ENCODE assay signal across 11 mouse cellular contexts in the genomic region with DNA sequence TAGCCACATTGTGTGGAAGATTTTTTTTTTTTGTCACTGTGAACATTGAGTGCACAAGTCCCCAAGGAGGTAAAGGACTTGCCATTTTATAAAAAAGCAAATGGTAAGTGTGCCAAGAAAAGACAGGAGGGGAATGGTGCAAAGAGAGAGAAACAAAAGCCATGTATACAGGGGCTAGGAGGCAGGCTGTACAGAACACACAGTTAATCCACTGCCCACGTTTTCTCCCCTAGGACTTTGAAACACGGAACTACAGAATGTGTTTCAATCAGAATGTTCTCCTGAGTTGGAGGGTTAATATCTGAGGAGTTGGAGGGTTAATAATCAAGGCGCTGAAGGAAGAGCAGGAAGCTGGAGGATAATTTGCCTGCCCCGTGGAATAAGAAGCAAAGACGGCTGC.
DNase-seq lines count a peak whose midpoint lies in the region; ATAC-seq and TF ChIP-seq lines count a peak whose summit lies in the region.
"Had no signal": no experiment of that assay in that cellular context is flagged by ENCODE, and none has a peak within 500 bp of the region (broad histone marks: within the 10 kb centered on the region; RNA-seq: fewer than 3 reads in every experiment).

No protein-coding gene starts in this region.

- no peaks in the 10 kb centered on the region for H3K9me3 ChIP-seq in heart, embryonic 13.5 days
- H3K9me3 ChIP-seq in neural tube, embryonic 12.5 days = no peaks in the 10 kb centered on the region
- H3K9me3 ChIP-seq in limb, embryonic 11.5 days (ENCODE audit: control insufficient read depth, low read length) = no peaks in the 10 kb centered on the region
- H3K9me3 ChIP-seq: megakaryocyte, embryonic 14.5 days had no signal

- intact Hi-C loops in heart, adult 2 months (cut with DNase I) = no loop called here

- no peaks in the 10 kb centered on the region for H3K79me2 ChIP-seq in heart, adult 2 months (replicated peaks; ENCODE audit: control insufficient read depth, insufficient read depth, low read length)

- ATAC-seq in heart, embryonic 13.5 days (ENCODE audit: extremely low read depth, insufficient number of reproducible peaks, low FRiP score, low TSS enrichment) = no peak
- no peak for ATAC-seq in neural tube, embryonic 12.5 days (ENCODE audit: low FRiP score, low read depth)
- ATAC-seq in limb, embryonic 11.5 days (ENCODE audit: insufficient number of reproducible peaks, low FRiP score, low TSS enrichment, low read depth) = no peak

- no peak overlapping the region for H3K4me3 ChIP-seq in heart, embryonic 13.5 days
- no peak overlapping the region for H3K4me3 ChIP-seq in heart, adult 2 months
- no peak overlapping the region for H3K4me3 ChIP-seq in neural tube, embryonic 12.5 days
- no peak overlapping the region for H3K4me3 ChIP-seq in limb, embryonic 11.5 days (ENCODE audit: low read depth, low read length)
- H3K4me3 ChIP-seq: megakaryocyte, embryonic 14.5 days had no signal

- H3K27me3 ChIP-seq in heart, embryonic 13.5 days (replicated peaks) = peaks cover 3% of the 10 kb centered on the region; the same call in 1 of the 2 replicates
- H3K27me3 ChIP-seq in heart, adult 2 months (ENCODE audit: control insufficient read depth, insufficient read depth, low read length) = no peaks in the 10 kb centered on the region
- H3K27me3 ChIP-seq in neural tube, embryonic 12.5 days (replicated peaks) = no peaks in the 10 kb centered on the region
- no peaks in the 10 kb centered on the region for H3K27me3 ChIP-seq in limb, embryonic 11.5 days (ENCODE audit: control insufficient read depth, insufficient read depth, low read length)
- H3K27me3 ChIP-seq: Patski had no signal

- H3K36me3 ChIP-seq in heart, embryonic 13.5 days = no peaks in the 10 kb centered on the region
- H3K36me3 ChIP-seq in heart, adult 2 months (ENCODE audit: control insufficient read depth, insufficient read depth, low read length) = no peaks in the 10 kb centered on the region
- no peaks in the 10 kb centered on the region for H3K36me3 ChIP-seq in neural tube, embryonic 12.5 days
- no peaks in the 10 kb centered on the region for H3K36me3 ChIP-seq in limb, embryonic 11.5 days (ENCODE audit: control insufficient read depth, insufficient read depth, low read length)

- peak overlapping the region; percentile 47 for H3K4me2 ChIP-seq in heart, embryonic 13.5 days
- peak overlapping the region; percentile 39 for H3K4me2 ChIP-seq in neural tube, embryonic 12.5 days (replicated peaks)
- H3K4me2 ChIP-seq in limb, embryonic 11.5 days (ENCODE audit: low read depth, severe bottlenecking) = no peak overlapping the region

- TF ChIP-seq CTCF in heart, adult 2 months (IDR thresholded peaks at IDR 0.05) = no peak

- H3K9ac ChIP-seq in heart, embryonic 13.5 days = no peak overlapping the region
- no peak overlapping the region for H3K9ac ChIP-seq in heart, adult 2 months (ENCODE audit: low read depth, low read length)
- no peak overlapping the region for H3K9ac ChIP-seq in neural tube, embryonic 12.5 days
- no peak overlapping the region for H3K9ac ChIP-seq in limb, embryonic 11.5 days (ENCODE audit: low read length)

- no peak for TF ChIP-seq POLR2A in heart, adult 2 months (IDR thresholded peaks at IDR 0.05; ENCODE audit: insufficient read depth, low read depth, low read length)

- H3K4me1 ChIP-seq in heart, embryonic 13.5 days = peaks cover 34% of the 10 kb centered on the region
- H3K4me1 ChIP-seq in heart, adult 2 months (ENCODE audit: control insufficient read depth, insufficient read depth, low read length) = no peaks in the 10 kb centered on the region
- H3K4me1 ChIP-seq in neural tube, embryonic 12.5 days = 0 out of 2 replicates have a peak, but pooled peaks cover 14% of the 10 kb centered on the region
- H3K4me1 ChIP-seq in limb, embryonic 11.5 days (ENCODE audit: control insufficient read depth, insufficient read depth, low read length) = 0 out of 2 replicates have a peak, but pooled peaks cover 7% of the 10 kb centered on the region
- H3K4me1 ChIP-seq: megakaryocyte, embryonic 14.5 days had no signal

- DNase-seq in heart, adult 2 months = no peak
- DNase-seq in neural tube, embryonic 10.5 days (ENCODE audit: extremely low spot score, low spot score) = no peak
- peak; percentile 20 for DNase-seq in limb, embryonic 11.5 days (ENCODE audit: low spot score)
- no peak for DNase-seq in frontal cortex, postnatal 25 days (ENCODE audit: low spot score in 2 of 2)
- no peak for DNase-seq in adrenal gland, postnatal 36 days
- no peak for DNase-seq in left cerebral cortex, adult 9 months (ENCODE audit: low spot score in 2 of 2)
- DNase-seq: B cell, adult 2 months had no signal

- WGBS in heart, embryonic 13.5 days = 43% methylated on average over 5 of the region's 5 CpGs
- WGBS in heart, adult 2 months = 49% methylated on average over 5 of the region's 5 CpGs
- WGBS in neural tube, embryonic 12.5 days = 16% methylated on average over 5 of the region's 5 CpGs
- 33% methylated on average over 5 of the region's 5 CpGs for WGBS in limb, embryonic 11.5 days

- no peak for TF ChIP-seq EP300 in heart, adult 2 months (IDR thresholded peaks at IDR 0.05; ENCODE audit: insufficient read depth, low read depth, low read length)

- no peak overlapping the region; the same call in 1 of the 2 replicates for H3K27ac ChIP-seq in heart, embryonic 13.5 days (replicated peaks)
- H3K27ac ChIP-seq in heart, adult 2 months = no peak overlapping the region
- no peak overlapping the region for H3K27ac ChIP-seq in neural tube, embryonic 12.5 days
- H3K27ac ChIP-seq in limb, embryonic 11.5 days (replicated peaks; ENCODE audit: low read depth, low read length) = no peak overlapping the region
